Mouse (Mus musculus) liver, embryonic 13.5 days (tissue): ENCODE data around the gene Eps15l1. TPM values are rescaled to one million over a fixed set of nuclear protein-coding genes. Genes with fewer than 3 reads are reported as not detected.

Source experiments
- ATAC-seq: fragments of 200-750 bp; cut with Nextera tagmentation; 2 replicates; pipeline ENCODE4 v1.8.0; 2017; ENCODE audit warnings: low read depth, mild to moderate bottlenecking, moderate number of reproducible peaks, moderate library complexity
- DNase-seq: peaks from one replicate; pipeline ENCODE4 v3.0.0; 2022
- H3K27ac ChIP-seq: fragments of 300-500 bp; sonication (generic); 2 replicates; pipeline ENCODE4 v1.5.1; 2015; ENCODE audit warnings: moderate library complexity, mild to moderate bottlenecking, inconsistent platforms
- H3K27me3 ChIP-seq: fragments of 300-500 bp; sonication (generic); 2 replicates; pipeline ENCODE4 v1.6.1; 2015; ENCODE audit warnings: mild to moderate bottlenecking, inconsistent platforms
- H3K36me3 ChIP-seq: fragments of 300-500 bp; sonication (generic); 2 replicates; pipeline ENCODE4 v1.6.1; 2015; ENCODE audit warnings: mild to moderate bottlenecking, inconsistent platforms
- H3K4me1 ChIP-seq: fragments of 300-500 bp; sonication (generic); replicated peaks from 2 replicates; pipeline ENCODE4 v1.6.1; 2015; ENCODE audit warnings: inconsistent platforms
- H3K4me2 ChIP-seq: fragments of 300-500 bp; sonication (generic); 2 replicates; pipeline ENCODE4 v1.6.1; 2015; ENCODE audit warnings: inconsistent platforms, mild to moderate bottlenecking, moderate library complexity
- H3K4me3 ChIP-seq: fragments of 300-500 bp; sonication (generic); replicated peaks from 2 replicates; pipeline ENCODE4 v1.5.1; 2015; ENCODE audit warnings: mild to moderate bottlenecking, inconsistent platforms
- H3K9ac ChIP-seq: fragments of 300-500 bp; sonication (generic); 2 replicates; pipeline ENCODE4 v1.6.1; 2015; ENCODE audit warnings: mild to moderate bottlenecking, inconsistent platforms
- H3K9me3 ChIP-seq: fragments of 300-500 bp; sonication (generic); replicated peaks from 2 replicates; pipeline ENCODE4 v1.6.1; 2016; ENCODE audit warnings: inconsistent platforms
- WGBS: fragments of 180-500 bp; shearing (Covaris S2); methylation state at CpG from one replicate; pipeline ENCODE4 v1.1.7; 2015; ENCODE audit not compliant: insufficient replicate concordance; 5-methylcytosine and 5-hydroxymethylcytosine counted together
- polyA plus RNA-seq: library from polyadenylated mRNA; unstranded; fragments of >200 nt; fragmentation: Nextera tagmentation; extraction: Ambion mirVana; gene quantifications from 2 replicates; pipeline ENCODE4 v1.2.1, GENCODE M21; 2015

Gene Eps15l1
- 17.5 and 21.1 TPM in 2 replicates for polyA plus RNA-seq

DNA sequence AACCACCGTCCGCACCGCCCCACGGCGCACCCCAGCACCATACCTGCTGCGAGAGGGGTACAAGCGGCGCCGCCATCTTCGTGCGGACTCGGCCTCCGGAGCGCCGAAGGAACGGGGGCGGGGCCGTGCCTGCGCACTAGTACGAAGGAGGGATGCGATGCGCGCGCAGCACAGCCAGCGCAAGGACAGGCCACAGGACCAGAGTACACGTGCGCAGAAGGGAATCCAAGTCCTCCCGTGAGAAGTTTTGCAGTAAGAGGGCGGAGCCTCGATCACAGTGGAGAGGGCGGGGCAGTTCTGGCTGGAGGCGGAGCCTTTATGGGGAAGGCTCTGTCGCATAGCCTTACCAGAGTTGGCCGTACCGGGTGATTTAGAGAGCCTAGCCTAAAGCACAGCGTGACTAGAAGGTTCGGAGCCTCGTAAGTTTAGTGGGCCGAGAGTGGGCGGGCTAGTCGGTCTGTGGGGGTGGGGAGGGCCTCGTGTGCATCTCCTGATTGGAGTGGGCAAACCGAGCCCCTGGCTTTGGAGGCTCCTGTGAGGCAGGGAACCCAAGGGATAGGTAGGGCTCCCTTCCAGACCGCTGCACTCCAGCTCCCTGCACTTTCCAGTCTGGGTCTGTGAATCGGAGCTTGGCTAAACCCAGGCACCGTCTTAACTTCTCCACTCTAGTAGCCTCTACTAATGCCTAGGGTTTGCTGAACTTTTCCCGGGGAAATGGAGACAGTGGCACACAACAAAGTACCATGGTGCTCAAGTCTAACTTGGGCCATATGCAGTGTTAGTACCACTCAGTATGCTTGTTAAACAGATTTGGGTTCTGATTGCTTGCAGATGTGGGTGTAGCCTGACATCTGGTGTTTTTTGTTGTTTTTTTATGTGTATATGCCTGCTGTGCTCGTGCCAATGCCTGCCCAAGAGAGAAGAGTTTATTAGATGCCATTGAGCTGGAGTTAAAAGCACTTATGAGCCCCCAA lies at the start of gene Eps15l1:
Eps15l1 (minus strand) TSS at position 99 of the 974 bp plus-strand sequence.
- Histone ChIP-seq H3K36me3 (0 out of 2 replicates have a peak, but pooled peaks cover 12% of the 10 kb centered on the region), H3K4me2 (peak within 1 kb of the TSS; percentile 87), H3K9ac (peak within 1 kb of the TSS; percentile 92), H3K27me3 (no peaks in the 10 kb centered on the region), H3K27ac (peak within 1 kb of the TSS; percentile 96), H3K9me3 (no peaks in the 10 kb centered on the region), H3K4me3 (peak within 1 kb of the TSS; percentile 89), H3K4me1 (peaks cover 56% of the 10 kb centered on the region)
- DNase-seq (peak; percentile 98), ATAC-seq (peak; percentile 95)
- whole genome bisulfite sequencing, result under 1% methylated on average over 48 of the region's 48 CpGs

DNA sequence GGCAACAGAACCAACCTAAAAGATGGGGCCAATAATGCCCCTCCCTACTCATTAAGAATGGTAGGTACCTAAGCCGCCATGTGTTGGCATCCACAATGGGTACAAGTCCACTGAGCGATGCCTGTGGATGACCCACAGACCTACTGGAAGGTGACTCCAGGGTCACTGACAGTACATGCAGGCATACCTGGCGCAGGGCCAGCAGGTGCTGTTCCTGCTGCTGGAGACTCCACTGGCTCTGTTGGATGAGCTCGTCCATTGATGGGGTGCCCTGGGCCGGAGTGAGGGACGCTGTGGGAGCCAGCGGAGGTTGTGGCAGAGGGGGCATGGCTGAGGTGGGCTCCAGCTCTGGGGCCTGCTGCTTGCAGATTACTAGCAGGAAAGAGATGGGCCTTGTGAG lies 49.4 kb upstream of the Eps15l1 start:
- WGBS, result 90% methylated on average over 7 of the region's 7 CpGs
- Histone ChIP-seq H3K27ac (no peak overlapping the region), H3K4me1 (peaks cover 26% of the 10 kb centered on the region), H3K9me3 (no peaks in the 10 kb centered on the region), H3K4me2 (no peak overlapping the region), H3K9ac (no peak overlapping the region), H3K27me3 (no peaks in the 10 kb centered on the region), H3K36me3 (peaks cover 80% of the 10 kb centered on the region), H3K4me3 (no peak overlapping the region)
- DNase-seq, result no peak
- ATAC-seq, result no peak

DNA sequence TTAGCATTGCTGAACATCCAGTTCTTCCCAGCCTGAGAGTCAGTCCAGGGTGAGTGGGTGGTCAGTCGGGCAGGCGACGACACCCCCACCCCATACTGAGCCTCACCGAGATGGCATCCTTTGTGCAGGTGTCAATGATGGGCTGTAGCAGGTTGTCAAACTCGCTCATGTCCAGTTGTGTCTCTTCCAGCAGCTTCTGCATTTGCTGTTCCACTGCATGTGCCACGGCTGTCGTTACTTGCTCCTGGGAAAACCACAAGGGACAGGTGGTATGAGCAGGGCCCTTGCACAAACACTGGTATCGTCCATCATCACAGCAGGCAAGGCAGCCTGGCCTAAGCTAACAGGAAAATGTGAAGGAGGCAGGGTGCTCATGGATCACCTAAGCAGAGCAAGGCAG lies 48.7 kb upstream of the Eps15l1 start:
- Histone ChIP-seq H3K4me3 (no peak overlapping the region), H3K9me3 (no peaks in the 10 kb centered on the region), H3K9ac (no peak overlapping the region), H3K27ac (no peak overlapping the region), H3K27me3 (no peaks in the 10 kb centered on the region), H3K4me1 (peaks cover 22% of the 10 kb centered on the region), H3K4me2 (no peak overlapping the region), H3K36me3 (peaks cover 87% of the 10 kb centered on the region)
- DNase-seq (no peak), ATAC-seq (no peak)
- WGBS, result 83% methylated on average over 8 of the region's 8 CpGs

DNA sequence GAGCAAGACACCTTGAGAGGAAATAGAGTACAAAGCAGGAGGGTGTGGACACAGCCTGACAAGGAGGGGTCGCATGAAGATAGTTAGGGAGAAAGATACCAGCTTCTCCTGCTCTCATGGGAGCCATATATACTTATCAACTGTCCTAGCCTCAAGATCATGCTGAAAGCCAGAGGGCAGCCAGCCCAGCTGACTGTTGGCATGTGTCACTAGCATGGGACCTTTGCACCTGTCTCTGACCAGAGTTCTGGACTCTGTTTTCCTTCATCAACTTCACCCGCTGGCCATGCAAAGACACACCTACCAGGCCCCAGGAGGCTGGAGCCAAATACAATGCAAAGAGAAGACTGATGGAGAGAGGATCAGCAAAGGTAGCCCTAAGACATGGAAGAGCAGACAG lies 48.0 kb upstream of the Eps15l1 start:
- WGBS, result 69% methylated on average over 2 of the region's 2 CpGs
- no peak overlapping the region for H3K4me3 ChIP-seq
- H3K27ac ChIP-seq, result no peak overlapping the region
- ATAC-seq, result no peak
- no peaks in the 10 kb centered on the region for H3K9me3 ChIP-seq
- peaks cover 19% of the 10 kb centered on the region for H3K4me1 ChIP-seq
- H3K4me2 ChIP-seq, result no peak overlapping the region
- H3K36me3 ChIP-seq, result peaks cover 94% of the 10 kb centered on the region
- H3K27me3 ChIP-seq, result no peaks in the 10 kb centered on the region
- H3K9ac ChIP-seq, result no peak overlapping the region
- DNase-seq, result no peak

DNA sequence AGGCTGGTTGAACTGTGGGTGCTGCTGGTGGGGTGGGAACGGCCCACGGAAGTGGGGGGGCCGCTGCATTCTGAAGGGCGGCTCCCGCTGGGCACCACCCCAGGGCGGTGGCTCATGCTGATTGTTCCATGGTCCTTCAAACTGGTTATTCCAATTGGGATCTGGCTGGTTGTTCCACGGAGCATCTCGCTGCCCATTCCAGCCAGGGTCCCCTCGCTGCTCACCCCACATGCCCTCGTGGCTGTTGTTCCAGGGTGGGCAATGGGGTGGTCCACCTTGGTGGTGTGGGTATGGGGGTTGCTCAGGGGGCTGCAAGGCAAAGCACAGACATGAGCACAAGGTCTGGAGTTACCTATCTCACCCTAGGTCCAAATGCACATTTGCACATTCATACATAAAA lies 43.0 kb upstream of the Eps15l1 start:
- Histone ChIP-seq H3K4me3 (no peak overlapping the region), H3K4me1 (no peaks in the 10 kb centered on the region), H3K27ac (no peak overlapping the region), H3K36me3 (peaks cover 100% of the 10 kb centered on the region), H3K9me3 (no peaks in the 10 kb centered on the region), H3K9ac (no peak overlapping the region), H3K4me2 (no peak overlapping the region), H3K27me3 (no peaks in the 10 kb centered on the region)
- WGBS, result 93% methylated on average over 10 of the region's 10 CpGs
- DNase-seq (no peak), ATAC-seq (no peak)

DNA sequence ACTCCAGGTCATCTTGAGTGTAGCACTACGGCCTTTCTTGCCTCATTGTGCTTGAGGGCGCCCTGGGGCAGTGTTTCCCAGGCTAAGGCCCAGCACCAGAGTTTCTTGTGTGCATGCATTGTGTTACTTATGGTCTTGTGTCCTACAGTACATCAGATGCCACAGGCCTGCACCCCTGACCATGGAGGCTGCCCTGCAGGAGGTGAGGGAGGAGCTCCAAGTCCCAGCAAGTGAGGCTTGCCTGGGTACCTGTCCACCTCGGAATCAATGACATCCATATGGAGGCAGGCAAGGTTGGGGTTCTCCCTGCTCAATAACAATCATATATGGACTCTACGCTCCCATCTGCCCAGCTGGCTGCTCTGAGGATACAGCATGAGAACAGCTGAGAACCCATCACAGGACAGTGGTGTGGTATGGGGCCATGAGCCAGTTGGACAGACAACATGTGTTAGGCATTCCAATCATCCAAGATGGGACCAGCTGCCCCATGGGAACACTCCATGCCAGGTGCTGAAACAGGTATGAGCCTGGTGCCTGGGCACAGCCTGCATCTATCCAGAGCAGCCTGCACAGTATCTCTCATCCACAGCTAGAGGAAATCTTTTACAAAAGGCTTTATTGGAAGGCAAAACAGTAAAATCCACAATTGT lies 38.7 kb upstream of the Eps15l1 start:
- no peak for DNase-seq

DNA sequence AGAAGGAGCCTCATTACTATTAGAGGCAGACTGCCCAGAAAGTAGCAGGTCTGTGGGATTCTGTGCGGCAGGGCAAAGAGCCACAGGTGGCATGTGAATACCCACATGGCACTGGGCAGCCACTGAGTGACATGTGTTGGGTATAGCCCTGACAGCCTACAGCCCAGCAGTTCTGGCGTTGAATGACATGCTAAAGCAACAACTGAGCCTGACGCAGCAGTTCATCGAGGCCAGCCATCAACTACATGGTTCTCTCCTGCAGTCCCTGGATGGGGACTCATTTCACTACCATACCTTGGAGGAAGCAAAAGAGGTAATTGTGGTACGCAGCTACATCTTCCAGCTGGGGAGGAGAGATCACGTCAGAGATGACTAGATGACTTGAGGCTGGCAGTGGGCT lies 37.2 kb upstream of the Eps15l1 start:
- Histone ChIP-seq H3K9me3 (no peaks in the 10 kb centered on the region; the same call in 1 of the 2 replicates), H3K4me1 (no peaks in the 10 kb centered on the region), H3K27ac (no peak overlapping the region), H3K27me3 (no peaks in the 10 kb centered on the region), H3K4me2 (no peak overlapping the region), H3K36me3 (peaks cover 72% of the 10 kb centered on the region), H3K9ac (no peak overlapping the region), H3K4me3 (no peak overlapping the region)
- ATAC-seq, result no peak
- WGBS, result 86% methylated on average over 6 of the region's 6 CpGs
- no peak for DNase-seq

More for the DNA sequence above, 38.7 kb upstream of the Eps15l1 start:
- no peaks in the 10 kb centered on the region for H3K4me1 ChIP-seq
- H3K27ac ChIP-seq, result no peak overlapping the region
- no peaks in the 10 kb centered on the region for H3K27me3 ChIP-seq
- peaks cover 74% of the 10 kb centered on the region for H3K36me3 ChIP-seq
- 85% methylated on average over 4 of the region's 4 CpGs for WGBS
- H3K4me3 ChIP-seq, result no peak overlapping the region
- ATAC-seq, result no peak
- no peak overlapping the region for H3K9ac ChIP-seq
- H3K4me2 ChIP-seq, result no peak overlapping the region
- H3K9me3 ChIP-seq, result no peaks in the 10 kb centered on the region

DNA sequence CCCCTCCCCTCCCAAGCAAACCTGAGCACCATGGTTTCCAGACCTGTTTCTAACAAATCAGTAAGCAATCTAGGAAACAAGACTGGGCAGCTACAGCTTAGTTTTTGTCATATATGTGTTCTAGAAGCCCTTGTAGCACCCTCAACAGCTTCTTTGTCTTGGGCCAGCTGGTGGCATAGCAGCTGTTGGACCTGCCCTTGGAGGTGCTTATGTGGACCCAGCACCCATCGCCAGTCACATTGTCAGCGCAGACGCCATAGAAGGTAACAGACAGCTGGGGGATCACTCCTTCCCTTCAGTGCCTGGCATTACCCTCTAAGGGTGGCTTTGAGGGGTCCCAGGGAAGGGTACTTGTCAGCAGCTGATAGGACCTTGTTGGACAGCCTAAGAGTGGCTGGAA lies 36.5 kb upstream of the Eps15l1 start:
- Histone ChIP-seq H3K4me3 (no peak overlapping the region), H3K9me3 (no peaks in the 10 kb centered on the region; the same call in 1 of the 2 replicates), H3K36me3 (peaks cover 72% of the 10 kb centered on the region), H3K9ac (no peak overlapping the region), H3K27me3 (no peaks in the 10 kb centered on the region), H3K4me1 (no peaks in the 10 kb centered on the region), H3K27ac (no peak overlapping the region), H3K4me2 (no peak overlapping the region)
- ATAC-seq, result no peak
- 77% methylated on average over 3 of the region's 3 CpGs for WGBS
- DNase-seq, result no peak

DNA sequence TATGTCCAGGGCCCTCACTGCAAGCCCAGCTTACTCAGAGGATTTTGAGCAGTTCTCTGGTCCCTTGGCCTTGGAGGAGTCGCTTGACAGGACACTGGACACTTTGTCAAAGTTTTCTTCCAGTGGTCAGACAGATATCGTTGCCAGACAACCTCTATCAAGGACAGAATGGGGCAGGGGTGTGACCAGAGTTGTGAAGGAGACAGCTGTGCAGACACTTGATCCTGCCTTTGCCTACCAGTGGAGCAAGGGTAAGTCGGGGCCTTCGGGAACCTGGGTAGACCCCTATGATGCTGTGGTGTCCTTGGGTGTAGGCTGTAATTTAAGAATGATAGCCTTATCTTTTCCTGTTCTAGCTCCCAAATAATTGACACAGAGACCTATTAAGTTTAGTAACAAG lies 34.1 kb upstream of the Eps15l1 start:
- H3K4me1 ChIP-seq, result peaks cover 11% of the 10 kb centered on the region
- no peak overlapping the region for H3K4me3 ChIP-seq
- no peak overlapping the region for H3K9ac ChIP-seq
- H3K36me3 ChIP-seq, result peaks cover 61% of the 10 kb centered on the region
- no peaks in the 10 kb centered on the region for H3K27me3 ChIP-seq
- H3K9me3 ChIP-seq, result no peaks in the 10 kb centered on the region; the same call in 1 of the 2 replicates
- H3K27ac ChIP-seq, result no peak overlapping the region
- WGBS, result 75% methylated on average over 4 of the region's 4 CpGs
- no peak overlapping the region for H3K4me2 ChIP-seq
- DNase-seq (no peak), ATAC-seq (no peak)

DNA sequence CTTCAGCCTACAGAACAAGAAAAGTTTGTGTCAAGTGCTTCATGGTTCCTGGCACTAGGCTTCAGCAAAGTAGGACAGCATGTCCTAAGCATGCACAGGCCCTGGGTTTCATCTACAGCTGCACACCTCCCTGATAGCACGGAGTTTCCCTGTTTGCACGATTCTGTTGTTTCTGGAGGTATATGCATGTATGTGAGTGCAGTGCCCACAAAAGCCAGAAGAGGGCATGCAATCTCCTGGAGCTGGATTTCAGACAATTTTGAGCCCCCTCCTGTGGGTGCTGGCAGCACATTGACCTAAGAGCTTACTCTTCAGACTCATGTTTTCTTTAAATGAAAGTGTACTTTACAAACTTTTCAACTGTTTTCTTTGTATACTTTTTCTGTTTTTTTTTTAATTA lies 32.6 kb upstream of the Eps15l1 start:
- Histone ChIP-seq H3K36me3 (peaks cover 61% of the 10 kb centered on the region), H3K27me3 (no peaks in the 10 kb centered on the region), H3K9ac (no peak overlapping the region), H3K27ac (no peak overlapping the region), H3K9me3 (no peaks in the 10 kb centered on the region; the same call in 1 of the 2 replicates), H3K4me3 (no peak overlapping the region), H3K4me1 (peaks cover 11% of the 10 kb centered on the region), H3K4me2 (no peak overlapping the region)
- WGBS, result 83% methylated on average over 2 of the region's 2 CpGs
- no peak for DNase-seq
- ATAC-seq, result no peak

DNA sequence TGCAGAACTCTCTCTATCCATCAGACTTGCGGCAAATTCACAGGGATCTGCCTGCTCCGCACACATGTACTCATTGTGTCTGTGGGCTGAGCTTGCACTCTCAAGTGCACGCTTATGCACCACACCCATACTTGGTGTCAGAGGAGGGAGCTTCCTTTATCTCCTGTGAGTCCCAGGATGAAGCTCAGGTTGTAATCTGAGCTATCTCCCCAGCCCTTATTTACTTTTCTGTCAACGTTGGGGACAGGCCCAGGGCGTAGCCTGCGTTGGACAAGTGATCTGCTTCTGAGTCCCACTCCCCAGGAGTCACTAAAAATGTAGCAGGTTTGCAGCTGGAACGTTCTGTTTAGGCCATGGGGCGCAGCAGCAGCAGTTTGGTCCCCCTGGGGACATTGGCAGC lies 30.3 kb upstream of the Eps15l1 start:
- H3K27me3 ChIP-seq, result no peaks in the 10 kb centered on the region
- no peak overlapping the region for H3K9ac ChIP-seq
- peaks cover 62% of the 10 kb centered on the region for H3K36me3 ChIP-seq
- WGBS, result 46% methylated on average over 8 of the region's 8 CpGs
- DNase-seq, result no peak
- H3K4me1 ChIP-seq, result peaks cover 11% of the 10 kb centered on the region
- H3K27ac ChIP-seq, result no peak overlapping the region
- no peaks in the 10 kb centered on the region; the same call in 1 of the 2 replicates for H3K9me3 ChIP-seq
- no peak overlapping the region for H3K4me3 ChIP-seq
- peak; percentile 86 for ATAC-seq
- no peak overlapping the region for H3K4me2 ChIP-seq
